Mouse (Mus musculus): ENCODE results near the gene Wwc1.

DNA sequence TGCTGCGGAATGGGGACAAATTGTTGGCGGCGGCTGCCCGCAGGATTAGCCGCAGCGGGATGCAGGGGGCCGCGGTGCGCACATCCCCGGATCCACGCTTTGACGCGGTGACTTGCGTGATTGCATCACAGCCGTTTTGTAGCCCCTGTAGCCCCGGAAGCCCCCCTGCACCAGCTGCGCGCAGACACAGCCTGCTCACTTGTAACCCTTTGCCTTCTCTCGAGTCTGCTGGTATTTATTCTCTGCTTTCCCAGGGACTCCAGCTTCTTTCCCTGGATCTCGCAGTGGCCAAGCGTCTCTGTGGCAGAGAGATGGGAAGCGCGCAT lies 181.9 kb downstream of the Wwc1 start:
- TF ChIP-seq POLR2A (IDR thresholded peaks at IDR 0.05; ENCODE audit: borderline replicate concordance, insufficient read depth, low read length) (peak; percentile 61), CTCF (IDR thresholded peaks at IDR 0.05; ENCODE audit: borderline replicate concordance, insufficient read depth, low read depth, low read length) (no peak)

All from cerebellum, adult 2 months (tissue).